Mouse (Mus musculus): ENCODE results near the gene Hspa12a. TPM values are rescaled to one million over a fixed set of nuclear protein-coding genes. Genes with fewer than 3 reads are reported as not detected.

Gene Hspa12a
- polyA plus RNA-seq, 1 experiment = 3.7 TPM

DNA sequence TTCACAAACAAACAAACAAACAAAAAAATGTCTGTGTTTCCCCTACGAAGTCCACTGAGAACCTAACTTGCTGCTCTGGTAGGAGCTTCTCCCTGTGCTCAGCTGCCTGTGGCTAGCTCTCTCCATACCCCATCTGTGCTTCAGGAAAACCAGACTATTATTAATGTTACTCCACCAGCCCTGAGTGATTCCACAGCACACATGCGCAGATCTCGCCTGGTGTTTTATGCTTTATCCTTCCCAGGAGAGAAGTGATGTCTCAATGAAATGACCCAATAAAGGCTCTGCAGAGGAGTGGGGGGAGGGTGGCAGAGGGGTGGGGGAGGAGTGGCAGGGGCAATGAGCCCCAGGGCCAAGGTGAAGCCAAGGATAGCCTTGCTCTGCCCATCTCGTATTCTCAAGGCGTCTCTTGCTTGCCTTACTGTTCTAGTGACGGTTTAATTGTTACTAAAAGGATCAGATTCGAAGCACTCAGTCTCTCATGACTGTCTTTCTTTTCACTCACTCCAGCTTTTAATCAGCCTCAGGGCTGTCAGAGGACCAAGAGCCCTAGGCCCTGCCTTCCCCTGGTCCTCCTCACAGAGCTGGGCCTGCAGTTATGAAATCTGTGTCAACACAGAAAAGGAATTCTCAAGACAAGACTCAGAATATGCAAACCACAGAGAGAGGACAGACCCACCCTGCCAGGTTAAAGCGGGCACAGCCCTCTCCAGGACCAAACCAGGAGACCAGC lies 54.0 kb downstream of the Hspa12a start:
- H3K27ac ChIP-seq (ENCODE audit: insufficient read depth, low read length) = no peak overlapping the region
- H3K4me1 ChIP-seq (ENCODE audit: control insufficient read depth, insufficient read depth, insufficient read length) = no peaks in the 10 kb centered on the region
- no peak for DNase-seq (ENCODE audit: low read depth in 1 of 2, low spot score in 2 of 2)
- TF ChIP-seq POLR2A (IDR thresholded peaks at IDR 0.05; ENCODE audit: low read depth, low read length) = no peak
- no peak for TF ChIP-seq CTCF (IDR thresholded peaks at IDR 0.05; ENCODE audit: extremely low read depth, insufficient read depth, insufficient read length, insufficient replicate concordance)
- no peaks in the 10 kb centered on the region for H3K36me3 ChIP-seq (ENCODE audit: control insufficient read depth, insufficient read depth, low read length)
- H3K4me3 ChIP-seq (ENCODE audit: extremely low read depth, insufficient read depth, insufficient read length) = no peak overlapping the region
- 85% methylated on average over 8 of the region's 8 CpGs for WGBS
- H3K27me3 ChIP-seq (ENCODE audit: control insufficient read depth, insufficient read depth, low read length) = no peaks in the 10 kb centered on the region

DNA sequence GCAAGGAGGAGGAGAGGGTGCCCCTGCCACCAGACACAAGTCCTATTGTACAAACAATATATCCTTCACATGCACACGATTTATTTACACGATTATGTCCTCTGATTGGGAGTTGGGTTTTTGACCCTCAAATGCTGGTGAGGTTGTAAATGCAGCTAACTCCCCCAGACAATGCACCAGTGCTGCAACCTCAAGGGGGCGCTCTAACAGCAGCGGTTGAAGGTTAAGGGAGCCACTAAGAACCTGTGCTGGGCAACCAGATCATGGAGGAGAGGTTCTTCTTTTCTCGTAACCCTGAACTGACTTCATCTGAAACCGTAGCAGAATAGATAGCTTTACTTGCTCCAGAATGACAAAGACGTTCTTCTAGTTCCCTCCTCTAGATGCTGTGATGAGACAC lies 57.0 kb downstream of the Hspa12a start:
- WGBS = 68% methylated on average over 7 of the region's 7 CpGs

DNA sequence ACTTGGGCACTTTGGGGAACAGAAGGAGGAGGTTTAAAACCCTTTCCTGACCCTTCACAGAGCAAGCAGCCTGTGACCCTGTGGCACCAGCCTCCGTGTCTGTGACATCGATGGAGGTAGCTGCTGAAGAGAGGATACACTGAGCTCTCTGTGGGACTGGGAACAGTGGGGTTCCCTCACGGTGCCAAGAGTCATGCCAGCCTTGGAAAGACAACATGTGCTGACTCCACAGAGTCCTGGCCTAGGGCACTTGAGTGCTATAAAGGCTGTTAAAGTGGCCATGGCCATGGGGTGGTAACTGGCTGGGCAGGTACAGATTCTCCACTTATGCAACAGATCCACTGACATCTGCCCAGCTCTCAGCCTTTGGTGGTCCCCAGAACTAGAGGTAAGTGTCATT lies 60.0 kb downstream of the Hspa12a start:
- Histone ChIP-seq H3K36me3 (ENCODE audit: control insufficient read depth, insufficient read depth, low read length) (no peaks in the 10 kb centered on the region), H3K4me3 (ENCODE audit: extremely low read depth, insufficient read depth, insufficient read length) (no peak overlapping the region), H3K27me3 (ENCODE audit: control insufficient read depth, insufficient read depth, low read length) (no peaks in the 10 kb centered on the region), H3K27ac (ENCODE audit: insufficient read depth, low read length) (no peak overlapping the region), H3K4me1 (ENCODE audit: control insufficient read depth, insufficient read depth, insufficient read length) (no peaks in the 10 kb centered on the region)
- no peak for TF ChIP-seq POLR2A (IDR thresholded peaks at IDR 0.05; ENCODE audit: low read depth, low read length)
- no peak for TF ChIP-seq CTCF (IDR thresholded peaks at IDR 0.05; ENCODE audit: extremely low read depth, insufficient read depth, insufficient read length, insufficient replicate concordance)
- WGBS = 79% methylated on average over 3 of the region's 3 CpGs
- no peak for DNase-seq (ENCODE audit: low read depth in 1 of 2, low spot score in 2 of 2)

More for the DNA sequence above, 57.0 kb downstream of the Hspa12a start:
- no peak overlapping the region for H3K4me3 ChIP-seq (ENCODE audit: extremely low read depth, insufficient read depth, insufficient read length)
- H3K27me3 ChIP-seq (ENCODE audit: control insufficient read depth, insufficient read depth, low read length) = no peaks in the 10 kb centered on the region
- H3K4me1 ChIP-seq (ENCODE audit: control insufficient read depth, insufficient read depth, insufficient read length) = no peaks in the 10 kb centered on the region
- no peak overlapping the region for H3K27ac ChIP-seq (ENCODE audit: insufficient read depth, low read length)
- DNase-seq (ENCODE audit: low read depth in 1 of 2, low spot score in 2 of 2) = no peak
- no peaks in the 10 kb centered on the region for H3K36me3 ChIP-seq (ENCODE audit: control insufficient read depth, insufficient read depth, low read length)
- TF ChIP-seq POLR2A (IDR thresholded peaks at IDR 0.05; ENCODE audit: low read depth, low read length) = no peak
- TF ChIP-seq CTCF (IDR thresholded peaks at IDR 0.05; ENCODE audit: extremely low read depth, insufficient read depth, insufficient read length, insufficient replicate concordance) = peak; percentile 7; the same call in 1 of the 2 replicates

DNA sequence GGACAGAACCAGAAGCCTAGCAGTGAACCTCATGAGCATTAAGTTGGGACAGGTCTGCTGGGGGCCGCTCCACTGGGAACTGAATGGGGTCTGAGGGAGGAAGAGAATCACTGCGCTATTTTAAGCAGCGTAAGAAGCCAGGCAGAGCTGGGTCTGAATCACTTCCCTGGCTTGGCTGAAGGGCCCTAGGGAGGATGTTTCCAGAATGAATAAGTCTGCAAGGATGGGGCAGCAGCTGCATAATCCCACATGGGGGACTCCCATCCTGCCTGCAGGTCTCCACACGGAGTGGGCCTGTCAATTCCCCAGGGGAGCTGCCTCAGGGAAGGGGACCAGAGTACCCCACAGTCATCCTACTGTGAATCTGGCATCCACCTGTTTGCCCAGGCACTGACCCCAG lies 61.1 kb downstream of the Hspa12a start:
- Histone ChIP-seq H3K4me1 (ENCODE audit: control insufficient read depth, insufficient read depth, insufficient read length) (no peaks in the 10 kb centered on the region), H3K27ac (ENCODE audit: insufficient read depth, low read length) (no peak overlapping the region), H3K4me3 (ENCODE audit: extremely low read depth, insufficient read depth, insufficient read length) (no peak overlapping the region), H3K36me3 (ENCODE audit: control insufficient read depth, insufficient read depth, low read length) (no peaks in the 10 kb centered on the region), H3K27me3 (ENCODE audit: control insufficient read depth, insufficient read depth, low read length) (no peaks in the 10 kb centered on the region)
- WGBS = 71% methylated on average over 4 of the region's 4 CpGs
- TF ChIP-seq POLR2A (IDR thresholded peaks at IDR 0.05; ENCODE audit: low read depth, low read length) (no peak), CTCF (IDR thresholded peaks at IDR 0.05; ENCODE audit: extremely low read depth, insufficient read depth, insufficient read length, insufficient replicate concordance) (no peak)
- no peak for DNase-seq (ENCODE audit: low read depth in 1 of 2, low spot score in 2 of 2)

DNA sequence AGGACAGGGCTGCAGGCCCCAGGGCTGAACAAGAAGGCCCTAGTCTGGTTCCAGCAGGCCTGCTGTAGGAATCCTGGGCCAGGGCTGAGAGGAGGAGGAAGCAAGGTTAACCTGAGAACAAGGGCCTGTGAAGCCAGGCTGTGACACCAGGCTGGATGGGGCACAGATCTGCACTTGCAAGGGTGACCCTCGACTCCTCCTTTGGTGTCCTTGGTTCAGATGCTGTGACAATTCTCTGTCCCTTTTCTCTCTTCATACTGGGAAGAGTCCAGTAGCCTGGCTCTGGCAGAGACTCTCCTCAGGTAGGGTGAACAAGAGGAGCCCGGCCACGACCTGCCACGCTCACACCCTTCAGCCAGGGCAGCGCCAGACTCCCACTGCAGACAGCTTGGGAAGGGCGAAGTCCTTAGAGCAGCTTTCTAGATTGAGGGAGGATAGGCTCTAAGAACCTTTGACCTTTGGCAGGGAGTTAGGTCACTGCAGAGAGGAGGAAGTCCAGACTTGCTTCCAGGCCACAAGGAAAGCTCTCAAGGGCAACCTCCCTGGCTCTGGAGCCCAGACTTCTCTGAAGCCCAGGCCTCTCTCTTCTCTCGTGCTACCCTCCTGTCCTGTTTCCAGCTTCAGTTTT lies 64.0 kb downstream of the Hspa12a start:
- no peak overlapping the region for H3K27ac ChIP-seq (ENCODE audit: insufficient read depth, low read length)

DNA sequence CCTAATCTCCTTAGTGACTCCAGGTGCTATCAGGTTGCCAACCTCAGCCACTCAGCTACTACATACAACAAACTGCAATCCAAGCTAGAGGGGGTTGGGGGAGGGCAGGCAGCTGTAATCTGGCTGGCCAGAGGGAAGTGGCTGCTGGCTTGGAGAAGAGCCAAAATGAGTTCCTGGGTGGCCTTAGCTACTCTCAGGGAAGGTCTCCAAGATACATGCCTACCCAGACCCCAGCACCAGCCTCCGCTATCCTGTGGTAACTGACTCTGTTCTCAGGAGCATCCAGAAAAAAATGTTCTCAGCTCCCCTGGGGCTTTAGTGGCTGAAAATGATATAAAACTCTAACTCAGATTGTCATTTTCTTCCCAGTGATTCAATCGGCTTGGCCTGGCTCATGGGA lies 64.9 kb downstream of the Hspa12a start:
- no peaks in the 10 kb centered on the region for H3K4me1 ChIP-seq (ENCODE audit: control insufficient read depth, insufficient read depth, insufficient read length)
- no peak for DNase-seq (ENCODE audit: low read depth in 1 of 2, low spot score in 2 of 2)
- WGBS = 82% methylated on average over 2 of the region's 2 CpGs
- TF ChIP-seq POLR2A (IDR thresholded peaks at IDR 0.05; ENCODE audit: low read depth, low read length) (no peak), CTCF (IDR thresholded peaks at IDR 0.05; ENCODE audit: extremely low read depth, insufficient read depth, insufficient read length, insufficient replicate concordance) (no peak)
- H3K27me3 ChIP-seq (ENCODE audit: control insufficient read depth, insufficient read depth, low read length) = no peaks in the 10 kb centered on the region
- H3K27ac ChIP-seq (ENCODE audit: insufficient read depth, low read length) = no peak overlapping the region
- H3K4me3 ChIP-seq (ENCODE audit: extremely low read depth, insufficient read depth, insufficient read length) = no peak overlapping the region
- no peaks in the 10 kb centered on the region for H3K36me3 ChIP-seq (ENCODE audit: control insufficient read depth, insufficient read depth, low read length)

More for the DNA sequence above, 64.0 kb downstream of the Hspa12a start:
- Histone ChIP-seq H3K4me1 (ENCODE audit: control insufficient read depth, insufficient read depth, insufficient read length) (no peaks in the 10 kb centered on the region), H3K27me3 (ENCODE audit: control insufficient read depth, insufficient read depth, low read length) (no peaks in the 10 kb centered on the region), H3K36me3 (ENCODE audit: control insufficient read depth, insufficient read depth, low read length) (no peaks in the 10 kb centered on the region), H3K4me3 (ENCODE audit: extremely low read depth, insufficient read depth, insufficient read length) (no peak overlapping the region)
- no peak for DNase-seq (ENCODE audit: low read depth in 1 of 2, low spot score in 2 of 2)
- TF ChIP-seq POLR2A (IDR thresholded peaks at IDR 0.05; ENCODE audit: low read depth, low read length) (no peak), CTCF (IDR thresholded peaks at IDR 0.05; ENCODE audit: extremely low read depth, insufficient read depth, insufficient read length, insufficient replicate concordance) (no peak)
- WGBS = 88% methylated on average over 7 of the region's 7 CpGs

DNA sequence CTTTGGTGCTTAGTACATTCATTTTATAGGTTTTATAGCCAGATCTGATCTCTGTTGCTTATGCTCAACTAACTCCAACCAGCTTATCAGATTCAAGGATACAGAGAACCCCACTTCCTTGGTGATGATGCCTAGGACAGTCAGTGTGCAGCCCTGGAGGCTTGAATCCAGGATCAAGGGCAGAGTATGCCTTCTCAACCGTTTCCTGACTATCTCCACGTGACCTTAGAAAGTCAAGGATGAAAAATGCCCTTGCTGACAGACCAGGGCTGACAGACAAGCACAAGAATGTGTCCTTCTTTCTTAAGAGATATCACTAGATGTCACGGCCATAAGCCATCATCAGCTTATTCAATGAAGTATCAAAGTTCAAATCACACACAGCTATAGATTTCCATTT lies 69.9 kb downstream of the Hspa12a start:
- WGBS = 75% methylated on average over 3 of the region's 3 CpGs
- no peaks in the 10 kb centered on the region for H3K36me3 ChIP-seq (ENCODE audit: control insufficient read depth, insufficient read depth, low read length)
- H3K27me3 ChIP-seq (ENCODE audit: control insufficient read depth, insufficient read depth, low read length) = no peaks in the 10 kb centered on the region
- H3K4me1 ChIP-seq (ENCODE audit: control insufficient read depth, insufficient read depth, insufficient read length) = peaks cover 7% of the 10 kb centered on the region; the same call in 1 of the 2 replicates
- no peak overlapping the region for H3K27ac ChIP-seq (ENCODE audit: insufficient read depth, low read length)
- no peak overlapping the region for H3K4me3 ChIP-seq (ENCODE audit: extremely low read depth, insufficient read depth, insufficient read length)
- no peak for DNase-seq (ENCODE audit: low read depth in 1 of 2, low spot score in 2 of 2)
- no peak for TF ChIP-seq POLR2A (IDR thresholded peaks at IDR 0.05; ENCODE audit: low read depth, low read length)
- TF ChIP-seq CTCF (IDR thresholded peaks at IDR 0.05; ENCODE audit: extremely low read depth, insufficient read depth, insufficient read length, insufficient replicate concordance) = no peak

All from spleen, adult 2 months (tissue).